Mouse (Mus musculus): ENCODE measurements at regions not wholly inside any gene's neighbourhood (a gene's known extent, or its start where the extent isn't known, plus 50 kb on each side); places are given as distances from the start of the nearest gene placed in this dataset.

GRCm38 (mm10) chr14:47890251-47891198 is 230.1 kb upstream of the Peli2 start:
- no peak for TF ChIP-seq REST (IDR thresholded peaks at IDR 0.05; ENCODE audit: insufficient read depth, insufficient read length)
- TF ChIP-seq MYOG (IDR thresholded peaks at IDR 0.05; ENCODE audit: control insufficient read depth in 1 of 3, insufficient read depth in 1 of 3, insufficient read length in 2 of 3, low read depth in 2 of 3), result no peak
- TF ChIP-seq POLR2A (IDR thresholded peaks at IDR 0.05; ENCODE audit: insufficient read length, low read depth), result no peak
- TF ChIP-seq SRF (IDR thresholded peaks at IDR 0.05; ENCODE audit: control insufficient read depth, insufficient read length, low read depth), result no peak

All from myocyte (in vitro differentiated cells).